Mouse (Mus musculus) hindbrain, postnatal 0 days (tissue): ENCODE results near the gene Tcfl5. TPM values are rescaled to one million over a fixed set of nuclear protein-coding genes. Genes with fewer than 3 reads are reported as not detected.
A peak's percentile ranks its signal among the peaks of the same experiment; 100 is the strongest.

Experiments
- ATAC-seq: fragments of 200-750 bp; cut with Nextera tagmentation; 2 replicates; pipeline ENCODE4 v1.8.0; 2017; ENCODE audit warnings: mild to moderate bottlenecking, moderate TSS enrichment, moderate library complexity
- DNase-seq: peaks from one replicate; pipeline ENCODE4 v3.0.0-alpha.2; 2015; ENCODE audit warnings: low spot score
- H3K27ac ChIP-seq: fragments of 300-500 bp; sonication (generic); 2 replicates; pipeline ENCODE4 v1.5.1; 2014; ENCODE audit warnings: mild to moderate bottlenecking
- H3K27me3 ChIP-seq: fragments of 300-500 bp; sonication (generic); 2 replicates; pipeline ENCODE4 v1.6.1; 2014; ENCODE audit warnings: low read length, mixed read lengths; ENCODE audit not compliant: insufficient read depth
- H3K36me3 ChIP-seq: fragments of 300-500 bp; sonication (generic); 2 replicates; pipeline ENCODE4 v1.6.1; 2014; ENCODE audit warnings: low read length, mixed read lengths; ENCODE audit not compliant: insufficient read depth
- H3K4me1 ChIP-seq: fragments of 300-500 bp; sonication (generic); 2 replicates; pipeline ENCODE4 v1.6.1; 2014; ENCODE audit warnings: antibody characterized with exemption, low read length, mixed read lengths; ENCODE audit not compliant: insufficient read depth
- H3K4me2 ChIP-seq: fragments of 300-500 bp; sonication (generic); 2 replicates; pipeline ENCODE4 v1.6.1; 2014; ENCODE audit warnings: low read depth, mild to moderate bottlenecking, low read length, moderate library complexity, mixed read lengths
- H3K4me3 ChIP-seq: fragments of 300-500 bp; sonication (generic); 2 replicates; pipeline ENCODE4 v1.5.1; 2014; ENCODE audit warnings: low read length
- H3K9ac ChIP-seq: fragments of 300-500 bp; sonication (generic); replicated peaks from 2 replicates; pipeline ENCODE4 v1.6.1; 2014; ENCODE audit warnings: mild to moderate bottlenecking, low read length, moderate library complexity, mixed read lengths
- H3K9me3 ChIP-seq: fragments of 300-500 bp; sonication (generic); 2 replicates; pipeline ENCODE4 v1.6.1; 2016; ENCODE audit warnings: low read length, mixed read lengths
- CTCF ChIP-seq: IDR thresholded peaks from 2 replicates; pipeline ENCODE4 v1.5.1; 2016; ENCODE audit warnings: antibody characterized with exemption, control low read depth, low read depth
- WGBS: fragments of 180-500 bp; shearing (Covaris S2); extraction: QIAGEN DNeasy Blood & Tissue Kit; methylation state at CpG from one replicate; pipeline ENCODE4 v1.1.7; 2014; 5-methylcytosine and 5-hydroxymethylcytosine counted together
- polyA plus RNA-seq: library from polyadenylated mRNA; unstranded; fragments of >200 nt; fragmentation: Nextera tagmentation; extraction: Ambion mirVana; gene quantifications from 2 replicates; pipeline ENCODE4 v1.2.1, GENCODE M21; 2015
- total RNA-seq: library from RNA; depleted of rRNA; stranded (reverse); fragments of >200 nt; gene quantifications from 2 replicates; pipeline ENCODE4 v1.2.3, GENCODE M21; 2014; rRNA removed

Tcfl5 gene
- total RNA-seq, result 5.8 and 7.2 TPM in 2 replicates
- 0.91 and 1.0 TPM in 2 replicates for polyA plus RNA-seq

GRCm38 (mm10) chr2:180642555-180643260 is at the start of gene Tcfl5:
Gene Tcfl5, minus strand, starts transcription at chr2:180642708.
- H3K9ac ChIP-seq, result no peak within 1 kb of the TSS
- WGBS, result 3% methylated on average over 30 of the region's 56 CpGs
- no peak for TF ChIP-seq CTCF
- H3K4me1 ChIP-seq, result no peaks in the 10 kb centered on the region
- H3K4me2 ChIP-seq, result peak within 1 kb of the TSS; percentile 44
- ATAC-seq, result peak; percentile 32; the same call in 1 of the 2 replicates
- DNase-seq, result no peak
- H3K4me3 ChIP-seq, result peak within 1 kb of the TSS; percentile 37
- no peak within 1 kb of the TSS for H3K27ac ChIP-seq
- peaks cover 31% of the 10 kb centered on the region for H3K27me3 ChIP-seq
- H3K36me3 ChIP-seq, result no peaks in the 10 kb centered on the region
- H3K9me3 ChIP-seq, result peaks cover 10% of the 10 kb centered on the region

- no peak for TF ChIP-seq CTCF
- Histone ChIP-seq H3K27me3 (no peaks in the 10 kb centered on the region), H3K4me1 (peaks cover 5% of the 10 kb centered on the region; the same call in 1 of the 2 replicates), H3K9me3 (no peaks in the 10 kb centered on the region), H3K9ac (no peak overlapping the region), H3K27ac (no peak overlapping the region), H3K4me3 (no peak overlapping the region), H3K36me3 (peaks cover 59% of the 10 kb centered on the region), H3K4me2 (no peak overlapping the region)
- no peak for DNase-seq
- 65% methylated on average over 5 of the region's 5 CpGs for WGBS
- ATAC-seq, result peak; percentile 49; the same call in 1 of the 2 replicates
Observed at GRCm38 (mm10) chr2:180689841-180690240, 47.3 kb upstream of the Tcfl5 start.

GRCm38 (mm10) chr2:180684031-180684430 is 41.5 kb upstream of the Tcfl5 start:
- DNase-seq (no peak), ATAC-seq (no peak)
- Histone ChIP-seq H3K4me2 (no peak overlapping the region), H3K4me1 (no peaks in the 10 kb centered on the region), H3K27ac (no peak overlapping the region), H3K9ac (no peak overlapping the region), H3K4me3 (no peak overlapping the region), H3K27me3 (no peaks in the 10 kb centered on the region), H3K9me3 (no peaks in the 10 kb centered on the region), H3K36me3 (peaks cover 75% of the 10 kb centered on the region)
- 93% methylated on average over 4 of the region's 4 CpGs for WGBS
- TF ChIP-seq CTCF, result no peak

GRCm38 (mm10) chr2:180683524-180683923 is 41.0 kb upstream of the Tcfl5 start:
- 81% methylated on average over 2 of the region's 2 CpGs for WGBS
- no peak overlapping the region for H3K4me2 ChIP-seq
- no peaks in the 10 kb centered on the region for H3K9me3 ChIP-seq
- no peak overlapping the region for H3K9ac ChIP-seq
- H3K4me3 ChIP-seq, result no peak overlapping the region
- H3K36me3 ChIP-seq, result peaks cover 70% of the 10 kb centered on the region
- no peak overlapping the region for H3K27ac ChIP-seq
- ATAC-seq (no peak), DNase-seq (no peak)
- H3K27me3 ChIP-seq, result no peaks in the 10 kb centered on the region
- no peaks in the 10 kb centered on the region for H3K4me1 ChIP-seq
- no peak for TF ChIP-seq CTCF

- no peak overlapping the region for H3K4me2 ChIP-seq
- H3K4me3 ChIP-seq, result no peak overlapping the region
- H3K4me1 ChIP-seq, result no peaks in the 10 kb centered on the region
- ATAC-seq (peak; percentile 38; the same call in 1 of the 2 replicates), DNase-seq (no peak)
- 63% methylated on average over 2 of the region's 2 CpGs for WGBS
- no peaks in the 10 kb centered on the region for H3K9me3 ChIP-seq
- H3K27ac ChIP-seq, result no peak overlapping the region
- TF ChIP-seq CTCF, result no peak
- peaks cover 47% of the 10 kb centered on the region for H3K36me3 ChIP-seq
- no peaks in the 10 kb centered on the region for H3K27me3 ChIP-seq
- H3K9ac ChIP-seq, result no peak overlapping the region
Observed at GRCm38 (mm10) chr2:180681225-180681624, 38.7 kb upstream of the Tcfl5 start.

- H3K4me3 ChIP-seq, result no peak overlapping the region
- no peaks in the 10 kb centered on the region for H3K9me3 ChIP-seq
- H3K27ac ChIP-seq, result no peak overlapping the region
- H3K36me3 ChIP-seq, result peaks cover 33% of the 10 kb centered on the region
- peak; percentile 70 for DNase-seq
- peak; percentile 85 for TF ChIP-seq CTCF
- no peak overlapping the region for H3K9ac ChIP-seq
- H3K4me2 ChIP-seq, result no peak overlapping the region
- WGBS, result 22% methylated on average over 4 of the region's 4 CpGs
- no peaks in the 10 kb centered on the region for H3K4me1 ChIP-seq
- ATAC-seq, result peak; percentile 75
- H3K27me3 ChIP-seq, result no peaks in the 10 kb centered on the region
Observed at GRCm38 (mm10) chr2:180678609-180679140, 36.2 kb upstream of the Tcfl5 start.

- H3K27ac ChIP-seq, result no peak overlapping the region
- no peak overlapping the region for H3K4me2 ChIP-seq
- H3K9ac ChIP-seq, result no peak overlapping the region
- no peak for TF ChIP-seq CTCF
- no peaks in the 10 kb centered on the region for H3K27me3 ChIP-seq
- no peaks in the 10 kb centered on the region for H3K4me1 ChIP-seq
- ATAC-seq, result no peak
- no peaks in the 10 kb centered on the region for H3K9me3 ChIP-seq
- H3K36me3 ChIP-seq, result peaks cover 39% of the 10 kb centered on the region
- no peak for DNase-seq
- H3K4me3 ChIP-seq, result no peak overlapping the region
- 94% methylated on average over 2 of the region's 2 CpGs for WGBS
Observed at GRCm38 (mm10) chr2:180676706-180677105, 34.2 kb upstream of the Tcfl5 start.
